Mouse (Mus musculus) MEL (cell line): ENCODE measurements around the gene Pigh.

Experiments
- CHD1 ChIP-seq: IDR thresholded peaks from 2 replicates; pipeline ENCODE4 v1.6.1; 2012; ENCODE audit warnings: low read depth, mild to moderate bottlenecking, inconsistent platforms, low read length, improper control_type of control experiment
- CTCF ChIP-seq, 3 experiments: IDR thresholded peaks in 2 of 3; conservative IDR thresholded peaks in 1 of 3; 2 replicates each; pipeline ENCODE4 v1.5.1; 2011 to 2012; ENCODE audit warnings: low read length in 3 of 3, low read depth in 2 of 3, mild to moderate bottlenecking in 2 of 3, improper control_type of control experiment in 1 of 3, inconsistent platforms in 1 of 3, mixed read lengths in 1 of 3, moderate library complexity in 1 of 3; ENCODE audit not compliant: control insufficient read depth in 1 of 3, insufficient read depth in 1 of 3, poor library complexity in 1 of 3, severe bottlenecking in 1 of 3
- E2F4 ChIP-seq: IDR thresholded peaks from 2 replicates; pipeline ENCODE4 v1.6.1; 2011; ENCODE audit warnings: low read depth, low read length, improper control_type of control experiment, borderline replicate concordance
- ELF1 ChIP-seq: IDR thresholded peaks from 2 replicates; pipeline ENCODE4 v1.6.1; 2014; ENCODE audit warnings: low read depth, mild to moderate bottlenecking, inconsistent platforms, low read length, improper control_type of control experiment, moderate library complexity
- HCFC1 ChIP-seq: IDR thresholded peaks from 2 replicates; pipeline ENCODE4 v1.6.1; 2012; ENCODE audit warnings: low read depth, mild to moderate bottlenecking, inconsistent platforms, low read length, improper control_type of control experiment, moderate library complexity
- JUND ChIP-seq: IDR thresholded peaks from 2 replicates; pipeline ENCODE4 v1.6.1; 2011; ENCODE audit warnings: low read depth, mild to moderate bottlenecking, improper control_type of control experiment, low read length
- MAX ChIP-seq: IDR thresholded peaks from 2 replicates; pipeline ENCODE4 v1.6.1; 2011; ENCODE audit warnings: low read length, improper control_type of control experiment
- NRF1 ChIP-seq: IDR thresholded peaks from 2 replicates; pipeline ENCODE4 v1.6.1; 2014; ENCODE audit warnings: low read depth, mild to moderate bottlenecking, inconsistent platforms, low read length, improper control_type of control experiment, moderate library complexity; ENCODE audit not compliant: poor library complexity, insufficient read depth, severe bottlenecking
- TBP ChIP-seq: IDR thresholded peaks from 2 replicates; pipeline ENCODE4 v1.8.0; 2011; ENCODE audit warnings: low read depth, low read length, improper control_type of control experiment
- USF1 ChIP-seq: IDR thresholded peaks from 2 replicates; pipeline ENCODE4 v1.6.1; 2014; ENCODE audit warnings: low read depth, mild to moderate bottlenecking, inconsistent platforms, low read length, improper control_type of control experiment, moderate library complexity
- ZKSCAN1 ChIP-seq: IDR thresholded peaks from 2 replicates; pipeline ENCODE4 v1.6.1; 2012; ENCODE audit warnings: low read depth, mild to moderate bottlenecking, inconsistent platforms, low read length, improper control_type of control experiment, moderate library complexity
- ZMIZ1 ChIP-seq: IDR thresholded peaks from 2 replicates; pipeline ENCODE4 v1.6.1; 2012; ENCODE audit warnings: low read depth, mild to moderate bottlenecking, inconsistent platforms, low read length, improper control_type of control experiment, moderate library complexity

GRCm38 (mm10) chr12:79060134-79060533 lies 29.3 kb downstream of the Pigh start:
- TF ChIP-seq TBP (no peak), ZMIZ1 (no peak), CTCF (IDR thresholded peaks at IDR 0.05 in 2 of 3, conservative IDR thresholded peaks at IDR 0.05 in 1 of 3; ENCODE audit: control insufficient read depth in 1 of 3, insufficient read depth in 1 of 3, low read depth in 2 of 3, low read length in 3 of 3, poor library complexity in 1 of 3, severe bottlenecking in 1 of 3) (no peak), USF1 (no peak), CHD1 (no peak), MAX (no peak), ZKSCAN1 (no peak), HCFC1 (no peak), E2F4 (no peak), ELF1 (no peak), JUND (no peak), NRF1 (no peak)
